Mouse (Mus musculus) forebrain, postnatal 0 days (tissue): ENCODE data around the gene Hps3. TPM values are rescaled to one million over a fixed set of nuclear protein-coding genes. Genes with fewer than 3 reads are reported as not detected.
"Not testable (repeated sequence)": the region's sequence is repeated elsewhere in the genome, so short reads cannot be mapped to it uniquely, and the experiment has no call there.

Experiments
- ATAC-seq: fragments of 200-750 bp; cut with Nextera tagmentation; 2 replicates; pipeline ENCODE4 v1.8.0; 2017; ENCODE audit warnings: mild to moderate bottlenecking, moderate library complexity
- DNase-seq: peaks from one replicate; pipeline ENCODE4 v3.0.0-alpha.2; 2015
- H3K27ac ChIP-seq: fragments of 300-500 bp; sonication (generic); 2 replicates; pipeline ENCODE4 v1.5.1; 2014; ENCODE audit warnings: low read depth, mild to moderate bottlenecking, antibody characterized with exemption, low read length, moderate library complexity, mixed read lengths
- H3K27me3 ChIP-seq: fragments of 300-500 bp; sonication (generic); 2 replicates; pipeline ENCODE4 v1.6.1; 2014; ENCODE audit warnings: mild to moderate bottlenecking, low read length, mixed read lengths; ENCODE audit not compliant: insufficient read depth
- H3K36me3 ChIP-seq: fragments of 300-500 bp; sonication (generic); 2 replicates; pipeline ENCODE4 v1.6.1; 2014; ENCODE audit warnings: mild to moderate bottlenecking, moderate library complexity; ENCODE audit not compliant: insufficient read depth
- H3K4me1 ChIP-seq: fragments of 300-500 bp; sonication (generic); 2 replicates; pipeline ENCODE4 v1.6.1; 2014; ENCODE audit warnings: antibody characterized with exemption; ENCODE audit not compliant: insufficient read depth
- H3K4me2 ChIP-seq: fragments of 300-500 bp; sonication (generic); 2 replicates; pipeline ENCODE4 v1.6.1; 2014; ENCODE audit warnings: low read depth, mild to moderate bottlenecking, moderate library complexity
- H3K4me3 ChIP-seq: fragments of 300-500 bp; sonication (generic); 2 replicates; pipeline ENCODE4 v1.5.1; 2014; ENCODE audit warnings: low read depth, low read length, mixed read lengths
- H3K9ac ChIP-seq: fragments of 300-500 bp; sonication (generic); 2 replicates; pipeline ENCODE4 v1.6.1; 2014; ENCODE audit warnings: mild to moderate bottlenecking
- H3K9me3 ChIP-seq: fragments of 300-500 bp; sonication (generic); 2 replicates; pipeline ENCODE4 v1.6.1; 2016; ENCODE audit warnings: low read length
- CTCF ChIP-seq: sonication (generic); IDR thresholded peaks from 2 replicates; pipeline ENCODE4 v1.5.1; 2016; ENCODE audit warnings: antibody characterized with exemption, control low read depth, low read depth
- WGBS: fragments of 180-500 bp; shearing (Covaris S2); extraction: QIAGEN DNeasy Blood & Tissue Kit; methylation state at CpG from one replicate; pipeline ENCODE4 v1.1.7; 2014; 5-methylcytosine and 5-hydroxymethylcytosine counted together
- polyA plus RNA-seq: library from polyadenylated mRNA; unstranded; fragments of >200 nt; fragmentation: Nextera tagmentation; extraction: Ambion mirVana; gene quantifications from 2 replicates; pipeline ENCODE4 v1.2.1, GENCODE M21; 2015
- total RNA-seq: library from RNA; depleted of rRNA; stranded (reverse); fragments of >200 nt; gene quantifications from 2 replicates; pipeline ENCODE4 v1.2.3, GENCODE M21; 2014; rRNA removed

Hps3 gene
- total RNA-seq = 19.7 and 20.7 TPM in 2 replicates
- polyA plus RNA-seq = 6.2 and 10.6 TPM in 2 replicates

- DNase-seq (peak; percentile 89), ATAC-seq (peak; percentile 99)
- Histone ChIP-seq H3K27me3 (no peaks in the 10 kb centered on the region), H3K36me3 (no peaks in the 10 kb centered on the region), H3K9ac (peak within 1 kb of the TSS; percentile 71), H3K4me1 (0 out of 2 replicates have a peak, but pooled peaks cover 6% of the 10 kb centered on the region), H3K4me3 (peak within 1 kb of the TSS; percentile 85), H3K4me2 (peak within 1 kb of the TSS; percentile 68), H3K9me3 (no peaks in the 10 kb centered on the region), H3K27ac (peak within 1 kb of the TSS; percentile 74)
- peak; percentile 33 for TF ChIP-seq CTCF
- WGBS = 2% methylated on average over 47 of the region's 47 CpGs
These were observed at the start of gene Hps3 for GRCm38 (mm10) chr3:20034719-20035404. Gene Hps3 (minus strand): TSS chr3:20035315.

- Histone ChIP-seq H3K4me2 (no peak overlapping the region), H3K4me3 (no peak overlapping the region), H3K27me3 (no peaks in the 10 kb centered on the region), H3K4me1 (no peaks in the 10 kb centered on the region), H3K36me3 (peaks cover 28% of the 10 kb centered on the region), H3K27ac (no peak overlapping the region), H3K9ac (no peak overlapping the region), H3K9me3 (no peaks in the 10 kb centered on the region)
- ATAC-seq = no peak
- TF ChIP-seq CTCF = no peak
- 84% methylated on average over 3 of the region's 3 CpGs for WGBS
- no peak for DNase-seq
These were observed 47.0 kb upstream of the Hps3 start for GRCm38 (mm10) chr3:20082161-20082560.

GRCm38 (mm10) chr3:20076145-20077053 lies 41.3 kb upstream of the Hps3 start:
- peak; percentile 6 for DNase-seq
- peak; percentile 54 for TF ChIP-seq CTCF
- no peaks in the 10 kb centered on the region for H3K9me3 ChIP-seq
- WGBS = 80% methylated on average over 11 of the region's 11 CpGs
- H3K4me3 ChIP-seq = no peak overlapping the region
- H3K4me2 ChIP-seq = no peak overlapping the region
- H3K27me3 ChIP-seq = no peaks in the 10 kb centered on the region
- peaks cover 22% of the 10 kb centered on the region for H3K36me3 ChIP-seq
- H3K27ac ChIP-seq = no peak overlapping the region
- no peaks in the 10 kb centered on the region for H3K4me1 ChIP-seq
- ATAC-seq = no peak; the same call in 1 of the 2 replicates
- no peak overlapping the region for H3K9ac ChIP-seq

GRCm38 (mm10) chr3:20058197-20058541 lies 23.1 kb upstream of the Hps3 start:
- Histone ChIP-seq H3K4me3 (peak overlapping the region; percentile 83), H3K9me3 (no peaks in the 10 kb centered on the region), H3K4me2 (peak overlapping the region; percentile 54), H3K9ac (peak overlapping the region; percentile 81), H3K27ac (peak overlapping the region; percentile 89), H3K27me3 (no peaks in the 10 kb centered on the region), H3K4me1 (peaks cover 5% of the 10 kb centered on the region; the same call in 1 of the 2 replicates), H3K36me3 (peaks cover 5% of the 10 kb centered on the region; the same call in 1 of the 2 replicates)
- ATAC-seq (peak; percentile 46), DNase-seq (peak; percentile 49)
- WGBS = 0% methylated on average over 7 of the region's 9 CpGs
- TF ChIP-seq CTCF = no peak

GRCm38 (mm10) chr3:20057306-20058196 lies 22.4 kb upstream of the Hps3 start, which contains the start of gene Hltf:
Gene Hltf (plus strand): TSS chr3:20057811.
- no peaks in the 10 kb centered on the region for H3K9me3 ChIP-seq
- 0 out of 2 replicates have a peak, but pooled peaks cover 5% of the 10 kb centered on the region for H3K36me3 ChIP-seq
- DNase-seq (peak; percentile 96), ATAC-seq (peak; percentile 100)
- peak within 1 kb of the TSS; percentile 81 for H3K9ac ChIP-seq
- H3K27ac ChIP-seq = peak within 1 kb of the TSS; percentile 89
- H3K27me3 ChIP-seq = no peaks in the 10 kb centered on the region
- peak within 1 kb of the TSS; percentile 54 for H3K4me2 ChIP-seq
- 2% methylated on average over 54 of the region's 54 CpGs for WGBS
- TF ChIP-seq CTCF = 0 out of 2 replicates have a peak, but pooled peaks have one; percentile 0
- peak within 1 kb of the TSS; percentile 83 for H3K4me3 ChIP-seq
- peaks cover 5% of the 10 kb centered on the region; the same call in 1 of the 2 replicates for H3K4me1 ChIP-seq

- H3K9ac ChIP-seq, H3K9me3 ChIP-seq, H3K27me3 ChIP-seq, ATAC-seq, H3K4me2 ChIP-seq, H3K4me3 ChIP-seq, DNase-seq, H3K36me3 ChIP-seq, H3K27ac ChIP-seq, H3K4me1 ChIP-seq: not testable (repeated sequence)
- WGBS = 56% methylated on average over 3 of the region's 3 CpGs
These were observed 9.6 kb upstream of the Hps3 start for GRCm38 (mm10) chr3:20044736-20045135.

- not testable (repeated sequence) for H3K27me3 ChIP-seq, H3K36me3 ChIP-seq, H3K4me1 ChIP-seq, ATAC-seq, H3K27ac ChIP-seq, H3K9ac ChIP-seq, H3K4me2 ChIP-seq, H3K9me3 ChIP-seq, H3K4me3 ChIP-seq, DNase-seq
- 98% methylated on average over 7 of the region's 7 CpGs for WGBS
These were observed 6.3 kb upstream of the Hps3 start for GRCm38 (mm10) chr3:20041461-20041860.
